Mouse (Mus musculus) midbrain, postnatal 0 days (tissue): Measurements from ENCODE around the gene Tpcn1. TPM values are rescaled to one million over a fixed set of nuclear protein-coding genes. Genes with fewer than 3 reads are reported as not detected.

Experiments
- ATAC-seq: fragments of 200-750 bp; cut with Nextera tagmentation; 2 replicates; pipeline ENCODE4 v1.8.0; 2017; ENCODE audit warnings: moderate number of reproducible peaks, mild to moderate bottlenecking, moderate TSS enrichment, moderate library complexity; ENCODE audit not compliant: low FRiP score
- DNase-seq: peaks from one replicate; pipeline ENCODE4 v3.0.0-alpha.2; 2015; ENCODE audit warnings: low spot score
- H3K27ac ChIP-seq: fragments of 300-500 bp; sonication (generic); 2 replicates; pipeline ENCODE4 v1.5.1; 2014; ENCODE audit warnings: low read depth, mild to moderate bottlenecking, low read length, mixed read lengths
- H3K27me3 ChIP-seq: fragments of 300-500 bp; sonication (generic); 2 replicates; pipeline ENCODE4 v1.6.1; 2014; ENCODE audit warnings: low read length, control low read depth, mixed read lengths; ENCODE audit not compliant: insufficient read depth
- H3K36me3 ChIP-seq: fragments of 300-500 bp; sonication (generic); 2 replicates; pipeline ENCODE4 v1.6.1; 2014; ENCODE audit warnings: low read length, control low read depth, mixed read lengths; ENCODE audit not compliant: insufficient read depth
- H3K4me1 ChIP-seq: fragments of 300-500 bp; sonication (generic); 2 replicates; pipeline ENCODE4 v1.6.1; 2014; ENCODE audit warnings: mild to moderate bottlenecking, control low read depth, antibody characterized with exemption, low read length, mixed read lengths; ENCODE audit not compliant: insufficient read depth
- H3K4me2 ChIP-seq: fragments of 300-500 bp; sonication (generic); 2 replicates; pipeline ENCODE4 v1.6.1; 2014; ENCODE audit warnings: low read depth, mild to moderate bottlenecking, low read length, mixed read lengths; ENCODE audit not compliant: poor library complexity, severe bottlenecking
- H3K4me3 ChIP-seq: fragments of 300-500 bp; sonication (generic); 2 replicates; pipeline ENCODE4 v1.5.1; 2014; ENCODE audit warnings: low read depth, mild to moderate bottlenecking, low read length, moderate library complexity
- H3K9ac ChIP-seq: fragments of 300-500 bp; sonication (generic); replicated peaks from 2 replicates; pipeline ENCODE4 v1.6.1; 2014; ENCODE audit warnings: mild to moderate bottlenecking, low read length, moderate library complexity, mixed read lengths; ENCODE audit not compliant: poor library complexity, severe bottlenecking
- H3K9me3 ChIP-seq: fragments of 300-500 bp; sonication (generic); 2 replicates; pipeline ENCODE4 v1.6.1; 2016; ENCODE audit warnings: low read length, control low read depth
- CTCF ChIP-seq: IDR thresholded peaks from 2 replicates; pipeline ENCODE4 v1.5.1; 2016; ENCODE audit warnings: antibody characterized with exemption, mild to moderate bottlenecking
- WGBS: fragments of 180-500 bp; shearing (Covaris S2); extraction: QIAGEN DNeasy Blood & Tissue Kit; methylation state at CpG from one replicate; pipeline ENCODE4 v1.1.7; 2014; 5-methylcytosine and 5-hydroxymethylcytosine counted together
- polyA plus RNA-seq: library from polyadenylated mRNA; unstranded; fragments of >200 nt; fragmentation: Nextera tagmentation; extraction: Ambion mirVana; gene quantifications from 2 replicates; pipeline ENCODE4 v1.2.1, GENCODE M21; 2015
- total RNA-seq: library from RNA; depleted of rRNA; stranded (reverse); fragments of >200 nt; gene quantifications from 2 replicates; pipeline ENCODE4 v1.2.3, GENCODE M21; 2014

Gene Tpcn1
- total and polyA plus RNA-seq, 2 experiments from 2014 or later, result 9.4 to 25.3 TPM

GRCm38 (mm10) chr5:120534686-120535075 is 53.8 kb downstream of the Tpcn1 start:
- H3K27me3 ChIP-seq, result no peaks in the 10 kb centered on the region
- no peak overlapping the region for H3K9ac ChIP-seq
- H3K4me1 ChIP-seq, result no peaks in the 10 kb centered on the region; the same call in 1 of the 2 replicates
- H3K27ac ChIP-seq, result peak overlapping the region; percentile 26; the same call in 1 of the 2 replicates
- no peaks in the 10 kb centered on the region for H3K9me3 ChIP-seq
- no peak overlapping the region for H3K4me2 ChIP-seq
- no peak overlapping the region for H3K4me3 ChIP-seq
- 58% methylated on average over 2 of the region's 2 CpGs for WGBS
- DNase-seq (peak; percentile 70), ATAC-seq (peak; percentile 58; the same call in 1 of the 2 replicates)
- no peak for TF ChIP-seq CTCF
- peaks cover 12% of the 10 kb centered on the region for H3K36me3 ChIP-seq

GRCm38 (mm10) chr5:120534071-120534685 is 54.3 kb downstream of the Tpcn1 start:
- H3K4me1 ChIP-seq, result no peaks in the 10 kb centered on the region; the same call in 1 of the 2 replicates
- no peak for TF ChIP-seq CTCF
- H3K9me3 ChIP-seq, result no peaks in the 10 kb centered on the region
- H3K4me3 ChIP-seq, result no peak overlapping the region
- H3K9ac ChIP-seq, result no peak overlapping the region
- 48% methylated on average over 15 of the region's 15 CpGs for WGBS
- no peak overlapping the region for H3K4me2 ChIP-seq
- no peaks in the 10 kb centered on the region for H3K27me3 ChIP-seq
- H3K27ac ChIP-seq, result peak overlapping the region; percentile 26; the same call in 1 of the 2 replicates
- peaks cover 10% of the 10 kb centered on the region for H3K36me3 ChIP-seq
- DNase-seq (peak; percentile 51), ATAC-seq (no peak; the same call in 1 of the 2 replicates)

- TF ChIP-seq CTCF, result no peak
- no peak for DNase-seq
- Histone ChIP-seq H3K27ac (no peak overlapping the region), H3K9ac (no peak overlapping the region), H3K36me3 (no peaks in the 10 kb centered on the region), H3K4me1 (no peaks in the 10 kb centered on the region; the same call in 1 of the 2 replicates), H3K4me3 (no peak overlapping the region), H3K9me3 (no peaks in the 10 kb centered on the region), H3K4me2 (no peak overlapping the region), H3K27me3 (no peaks in the 10 kb centered on the region)
- ATAC-seq, result no peak
- 89% methylated on average over 8 of the region's 8 CpGs for WGBS
Observed at GRCm38 (mm10) chr5:120531631-120532030, 56.8 kb downstream of the Tpcn1 start.

- no peak overlapping the region for H3K4me3 ChIP-seq
- no peaks in the 10 kb centered on the region for H3K4me1 ChIP-seq
- no peaks in the 10 kb centered on the region for H3K36me3 ChIP-seq
- no peak overlapping the region for H3K27ac ChIP-seq
- no peak for DNase-seq
- no peak for ATAC-seq
- no peaks in the 10 kb centered on the region for H3K9me3 ChIP-seq
- 93% methylated on average over 14 of the region's 20 CpGs for WGBS
- no peaks in the 10 kb centered on the region for H3K27me3 ChIP-seq
- no peak for TF ChIP-seq CTCF
- no peak overlapping the region for H3K4me2 ChIP-seq
- H3K9ac ChIP-seq, result no peak overlapping the region
Observed at GRCm38 (mm10) chr5:120527296-120527964, 61.0 kb downstream of the Tpcn1 start.

- Histone ChIP-seq H3K27me3 (no peaks in the 10 kb centered on the region), H3K27ac (no peak overlapping the region), H3K4me2 (no peak overlapping the region), H3K4me1 (no peaks in the 10 kb centered on the region), H3K4me3 (no peak overlapping the region), H3K9me3 (no peaks in the 10 kb centered on the region), H3K36me3 (no peaks in the 10 kb centered on the region), H3K9ac (no peak overlapping the region)
- DNase-seq (no peak), ATAC-seq (no peak)
- WGBS, result 86% methylated on average over 11 of the region's 11 CpGs
- TF ChIP-seq CTCF, result no peak
Observed at GRCm38 (mm10) chr5:120526311-120526710, 62.2 kb downstream of the Tpcn1 start.

- H3K27ac ChIP-seq, result no peak overlapping the region
- peak; percentile 65 for TF ChIP-seq CTCF
- no peaks in the 10 kb centered on the region for H3K4me1 ChIP-seq
- WGBS, result 38% methylated on average over 5 of the region's 5 CpGs
- no peak overlapping the region for H3K4me3 ChIP-seq
- H3K36me3 ChIP-seq, result no peaks in the 10 kb centered on the region
- H3K27me3 ChIP-seq, result no peaks in the 10 kb centered on the region
- no peak for ATAC-seq
- no peaks in the 10 kb centered on the region for H3K9me3 ChIP-seq
- DNase-seq, result no peak
- H3K9ac ChIP-seq, result no peak overlapping the region
- H3K4me2 ChIP-seq, result no peak overlapping the region
Observed at GRCm38 (mm10) chr5:120525737-120526136, 62.7 kb downstream of the Tpcn1 start.
